Mouse (Mus musculus): ENCODE measurements around the gene Olfr1104.

Gene Olfr1104

GRCm38 (mm10) chr2:87026980-87027379 is at the start of gene Olfr1104:
TSS of gene Olfr1104 (minus strand) at chr2:87027080.
- no peak for DNase-seq

DNA sequence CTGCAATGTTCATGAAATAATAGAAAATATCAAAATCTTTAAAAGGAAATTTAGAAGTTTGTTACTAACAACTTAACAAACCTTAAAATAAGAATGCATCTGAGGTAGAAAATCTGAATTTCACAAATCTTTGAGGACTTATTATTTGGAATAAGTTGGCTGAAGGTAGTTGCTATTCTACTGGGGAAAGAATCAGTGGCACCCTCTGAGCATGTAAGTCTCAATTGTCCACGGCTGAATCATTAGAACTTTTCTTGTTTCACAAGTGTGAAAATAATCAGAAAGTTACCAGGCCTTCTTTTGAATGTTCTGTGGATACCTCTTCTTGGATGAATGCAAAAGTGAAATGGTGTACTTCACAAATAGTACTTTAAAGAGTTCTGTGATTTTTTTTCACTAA is 48.8 kb upstream of the Olfr1104 start, which contains the start of gene Olfr1107:
Gene Olfr1107 (minus strand): TSS at position 101 of the 400 bp plus-strand sequence.
- no peak for DNase-seq

- DNase-seq: no peak
Measured at GRCm38 (mm10) chr2:87052173-87052572, 25.3 kb upstream of the Olfr1104 start, which contains the start of gene Olfr1106. TSS of gene Olfr1106 (minus strand) at chr2:87052273.

DNA sequence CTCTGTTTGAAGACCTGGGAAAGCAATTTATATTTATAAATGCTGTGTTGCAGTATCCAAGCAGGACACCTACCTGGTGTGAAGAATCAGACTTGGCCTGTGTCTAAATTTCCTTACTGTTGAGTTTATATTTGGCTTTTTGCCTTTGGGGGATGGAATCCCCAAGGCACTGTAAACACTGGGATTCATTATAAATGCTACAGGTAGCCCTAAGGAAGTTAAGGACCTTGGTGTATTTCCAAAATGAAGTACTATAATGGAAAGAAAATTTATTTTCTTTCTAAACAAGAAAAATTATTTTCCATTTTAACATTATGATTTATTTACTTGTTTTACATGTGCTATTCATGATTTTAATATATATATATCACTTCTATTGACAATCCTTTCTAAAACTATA is 9.6 kb upstream of the Olfr1104 start, which contains the start of gene Olfr1105:
Gene Olfr1105 (minus strand): TSS at position 101 of the 400 bp plus-strand sequence.
- no peak for DNase-seq

DNA sequence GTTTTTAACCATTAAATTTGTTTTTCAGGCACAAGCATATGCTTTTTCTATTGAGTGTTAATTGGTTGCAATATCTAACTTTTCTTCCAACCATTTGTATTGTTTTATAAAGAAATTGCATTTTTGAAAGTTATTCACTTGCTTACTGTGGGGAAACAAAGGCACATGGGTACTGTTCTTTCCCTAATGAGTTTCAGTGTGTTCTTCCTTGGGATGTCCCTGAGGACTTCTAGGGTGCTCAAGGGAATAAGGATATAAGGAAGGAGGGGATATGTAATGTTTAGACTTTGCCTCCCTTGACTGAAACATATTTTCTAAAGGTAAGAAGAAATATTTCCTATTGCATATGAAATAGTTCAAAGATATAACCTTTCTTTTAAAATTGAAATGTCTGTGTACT is 28.8 kb downstream of the Olfr1104 start, which contains the start of gene Olfr1102:
Gene Olfr1102 (plus strand): TSS at position 301 of the 400 bp plus-strand sequence.
- no peak for DNase-seq

DNA sequence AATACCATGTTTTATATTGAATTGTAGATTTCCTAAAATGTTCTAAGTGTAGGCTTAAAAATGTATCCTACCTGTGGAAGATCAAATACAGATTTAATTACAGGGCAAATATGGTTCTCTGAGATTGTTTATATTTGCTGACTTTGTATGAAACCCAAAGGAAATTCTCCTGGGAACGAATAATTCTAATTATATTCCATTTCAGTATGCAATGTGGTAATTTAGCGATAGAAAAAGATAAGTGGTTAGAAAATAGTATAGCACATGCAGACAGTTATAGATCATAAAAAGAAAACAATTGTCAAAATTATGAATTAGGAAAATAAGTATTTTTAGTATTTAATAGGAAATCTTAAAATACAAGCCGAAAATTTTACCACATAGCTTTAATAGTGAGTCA is 35.8 kb downstream of the Olfr1104 start, which contains the start of gene Olfr1101:
Gene Olfr1101 (minus strand): TSS at position 101 of the 400 bp plus-strand sequence.
- DNase-seq: no peak

GRCm38 (mm10) chr2:86979854-86980253 is 47.0 kb downstream of the Olfr1104 start, which contains the start of gene Olfr1100:
TSS of gene Olfr1100 (minus strand) at chr2:86979954.
- no peak for DNase-seq

Data from B cell, adult 2 months (primary cell).